ENCODE assay signal across 8 mouse cellular contexts in the genomic region with DNA sequence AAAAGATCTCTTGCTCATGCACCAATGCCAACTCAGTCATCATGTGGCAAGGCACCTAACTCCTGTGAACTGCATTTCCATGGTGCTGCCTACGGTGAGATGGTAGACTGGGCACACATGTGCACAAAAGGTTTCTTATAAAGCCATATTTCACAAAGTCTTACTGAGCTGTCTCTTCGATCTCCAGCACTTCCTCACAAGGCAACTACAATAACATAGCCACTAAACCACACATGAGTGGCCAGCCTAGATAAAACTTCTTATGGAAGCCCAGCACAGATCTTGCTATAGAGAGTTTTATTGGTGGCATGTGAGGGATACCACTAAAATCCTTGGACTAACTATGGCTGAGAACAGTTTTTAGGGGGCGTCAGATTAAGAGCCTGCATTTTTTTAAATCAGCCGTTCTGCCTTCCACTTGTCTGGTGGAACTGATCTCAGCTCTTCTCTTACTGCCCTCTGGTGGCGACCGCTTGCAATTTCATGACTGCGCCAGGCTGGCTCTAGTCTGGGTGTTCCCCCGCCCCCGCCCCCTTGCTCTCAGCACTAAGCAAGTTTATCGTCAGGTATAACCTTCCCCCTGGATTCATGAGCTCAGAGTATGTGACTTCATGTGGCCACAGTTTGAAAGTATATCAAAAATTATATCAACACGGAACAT.
DNase-seq lines count a peak whose midpoint lies in the region; ATAC-seq and TF ChIP-seq lines count a peak whose summit lies in the region.

No protein-coding gene starts in this region.

- H3K27me3 ChIP-seq in hindbrain, embryonic 10.5 days (ENCODE audit: insufficient read depth, poor library complexity, severe bottlenecking): peaks cover 6% of the 10 kb centered on the region; the same call in 1 of the 2 replicates
- H3K27me3 ChIP-seq in hindbrain, embryonic 12.5 days: no peaks in the 10 kb centered on the region
- H3K27me3 ChIP-seq in small intestine, adult 2 months (ENCODE audit: control insufficient read depth, insufficient read depth, low read length): no peaks in the 10 kb centered on the region

- no peak overlapping the region for H3K27ac ChIP-seq in hindbrain, embryonic 10.5 days
- H3K27ac ChIP-seq in hindbrain, embryonic 12.5 days: no peak overlapping the region
- no peak overlapping the region for H3K27ac ChIP-seq in bone marrow, adult 2 months (ENCODE audit: control insufficient read depth, insufficient read depth, low read depth, low read length, poor library complexity)
- no peak overlapping the region for H3K27ac ChIP-seq in embryonic fibroblast, embryonic 13.5 days (ENCODE audit: insufficient read depth, low read length)
- no peak overlapping the region for H3K27ac ChIP-seq in small intestine, adult 2 months (ENCODE audit: insufficient read depth, low read depth, low read length)

- intact Hi-C loops in heart, postnatal 14 days (cut with DNase I): loop anchor here (1.0 to 10.0 kb wide), 3 partner anchors 228 to 1382 kb away; no protein-coding TSS in a partner anchor

- no peaks in the 10 kb centered on the region for H3K36me3 ChIP-seq in hindbrain, embryonic 10.5 days
- H3K36me3 ChIP-seq in hindbrain, embryonic 12.5 days: no peaks in the 10 kb centered on the region
- H3K36me3 ChIP-seq in small intestine, adult 2 months (ENCODE audit: control insufficient read depth, insufficient read depth, low read length): no peaks in the 10 kb centered on the region

- no peak overlapping the region for H3K9ac ChIP-seq in hindbrain, embryonic 12.5 days

- H3K4me3 ChIP-seq in hindbrain, embryonic 10.5 days: no peak overlapping the region
- no peak overlapping the region for H3K4me3 ChIP-seq in hindbrain, embryonic 12.5 days
- H3K4me3 ChIP-seq in bone marrow, adult 2 months (replicated peaks; ENCODE audit: control insufficient read depth, low read depth, low read length): no peak overlapping the region
- H3K4me3 ChIP-seq in embryonic fibroblast, embryonic 13.5 days (ENCODE audit: insufficient read depth, low read length): no peak overlapping the region
- no peak overlapping the region for H3K4me3 ChIP-seq in small intestine, adult 2 months (ENCODE audit: low read depth, low read length)

- TF ChIP-seq POLR2A in bone marrow, adult 2 months (IDR thresholded peaks at IDR 0.05; ENCODE audit: borderline replicate concordance, control insufficient read depth, low read depth, low read length): no peak
- TF ChIP-seq POLR2A in embryonic fibroblast, embryonic 13.5 days (IDR thresholded peaks at IDR 0.05; ENCODE audit: low read depth, low read length): no peak
- no peak for TF ChIP-seq POLR2A in small intestine, adult 2 months (IDR thresholded peaks at IDR 0.05; ENCODE audit: low read depth, low read length)

- no peaks in the 10 kb centered on the region for H3K9me3 ChIP-seq in hindbrain, embryonic 10.5 days
- no peaks in the 10 kb centered on the region for H3K9me3 ChIP-seq in hindbrain, embryonic 12.5 days (replicated peaks)

- DNase-seq in hindbrain, embryonic 10.5 days (ENCODE audit: low spot score): peak; percentile 80
- DNase-seq in heart, postnatal 14 days: peak; percentile 69 to 81
- DNase-seq in layer of hippocampus, postnatal 14 days (ENCODE audit: low spot score in 2 of 2): peak; percentile 82 to 86
- DNase-seq in lung, postnatal 4 days: peak; percentile 52 to 72

- no peak overlapping the region for H3K4me2 ChIP-seq in hindbrain, embryonic 12.5 days (replicated peaks)

- TF ChIP-seq CTCF in bone marrow, adult 2 months (IDR thresholded peaks at IDR 0.05; ENCODE audit: control insufficient read depth, insufficient read depth, low read length): peak; percentile 65
- TF ChIP-seq CTCF in embryonic fibroblast, embryonic 13.5 days (IDR thresholded peaks at IDR 0.05; ENCODE audit: borderline replicate concordance, insufficient read depth, low read length): peak; percentile 61; the same call in 1 of the 2 replicates
- peak; percentile 57; the same call in 1 of the 2 replicates for TF ChIP-seq CTCF in small intestine, adult 2 months (IDR thresholded peaks at IDR 0.05; ENCODE audit: extremely low read depth, insufficient read length, insufficient replicate concordance, low read depth, low read length)

- H3K4me1 ChIP-seq in hindbrain, embryonic 10.5 days (replicated peaks): peaks cover 35% of the 10 kb centered on the region
- peaks cover 8% of the 10 kb centered on the region for H3K4me1 ChIP-seq in hindbrain, embryonic 12.5 days
- H3K4me1 ChIP-seq in bone marrow, adult 2 months (ENCODE audit: control insufficient read depth, insufficient read depth, low read length): peaks cover 3% of the 10 kb centered on the region; the same call in 1 of the 2 replicates
- H3K4me1 ChIP-seq in embryonic fibroblast, embryonic 13.5 days (ENCODE audit: control insufficient read depth, insufficient read depth, low read length): no peaks in the 10 kb centered on the region
- no peaks in the 10 kb centered on the region for H3K4me1 ChIP-seq in small intestine, adult 2 months (ENCODE audit: control insufficient read depth, insufficient read depth, insufficient read length, low read length)

- WGBS in hindbrain, embryonic 10.5 days: 23% methylated on average over 11 of the region's 11 CpGs
- WGBS in hindbrain, embryonic 12.5 days: 24% methylated on average over 11 of the region's 11 CpGs
- WGBS in bone marrow, adult 2 months: 8% methylated on average over 11 of the region's 11 CpGs
- WGBS in small intestine, adult 2 months: 18% methylated on average over 11 of the region's 11 CpGs

- no peak for ATAC-seq in hindbrain, embryonic 12.5 days (ENCODE audit: low FRiP score)
